Mouse (Mus musculus) cerebellum, adult 11-12 months (tissue): ENCODE results near the gene Tshb.

Source experiments
- DNase-seq: peaks from one replicate; pipeline ENCODE4 v3.0.0; 2022

Tshb gene

GRCm38 (mm10) chr3:102736436-102736835 is 46.1 kb downstream of the Tshb start:
- no peak for DNase-seq

GRCm38 (mm10) chr3:102735638-102736037 is 46.9 kb downstream of the Tshb start:
- peak; percentile 36 for DNase-seq

GRCm38 (mm10) chr3:102735031-102735558 is 47.4 kb downstream of the Tshb start:
- peak; percentile 34 for DNase-seq

- peak; percentile 63 for DNase-seq
Observed at GRCm38 (mm10) chr3:102734313-102735030, 48.0 kb downstream of the Tshb start, which contains the start of gene Tspan2. TSS of gene Tspan2 (plus strand) at chr3:102734529.

- no peak for DNase-seq
Observed at GRCm38 (mm10) chr3:102733936-102734312, 48.6 kb downstream of the Tshb start.

- DNase-seq, result no peak
Observed at GRCm38 (mm10) chr3:102733050-102733449, 49.5 kb downstream of the Tshb start.

- DNase-seq, result no peak
Observed at GRCm38 (mm10) chr3:102732619-102733018, 49.9 kb downstream of the Tshb start.

GRCm38 (mm10) chr3:102731112-102731511 is 51.4 kb downstream of the Tshb start:
- no peak for DNase-seq

GRCm38 (mm10) chr3:102729416-102729815 is 53.1 kb downstream of the Tshb start:
- DNase-seq, result no peak
